In the genomic region with DNA sequence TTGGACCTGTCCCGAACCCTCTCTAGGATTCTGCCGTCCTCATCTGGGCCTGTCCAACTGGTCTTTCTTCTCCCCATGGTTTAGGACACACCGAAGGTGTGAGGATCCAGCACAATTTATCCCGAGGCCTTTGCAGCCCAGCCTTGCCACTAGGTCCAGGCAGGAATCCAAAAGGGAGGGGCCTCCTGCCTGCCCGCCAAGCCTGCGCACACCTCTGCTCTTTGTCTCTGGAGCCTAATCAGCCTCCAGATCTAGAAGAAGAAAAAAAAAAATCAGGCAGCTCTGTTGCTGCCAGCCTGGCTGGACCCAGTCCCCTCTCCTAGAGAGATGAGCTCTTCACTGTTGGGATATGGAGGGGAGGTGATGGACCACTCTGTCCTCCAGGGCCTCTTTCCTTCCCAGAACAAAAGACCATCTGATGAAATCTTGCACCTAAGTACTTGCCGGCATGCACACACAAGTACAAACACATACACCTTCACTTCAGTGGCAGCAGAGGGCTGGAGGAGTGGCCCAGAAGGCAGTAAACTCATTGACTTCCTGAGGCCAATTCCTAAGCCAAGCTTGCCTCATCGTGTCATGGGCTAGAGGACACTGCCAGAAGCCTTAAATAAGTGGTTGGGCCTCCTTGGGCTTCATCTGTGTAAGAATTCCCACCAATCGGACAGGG, we compare ENCODE assay signal across 8 mouse cellular contexts. TPM values are rescaled to one million over a fixed set of nuclear protein-coding genes. Genes with fewer than 3 reads are reported as not detected.
A peak's percentile ranks its signal among the peaks of the same experiment; 100 is the strongest.
DNase-seq lines count a peak whose midpoint lies in the region; ATAC-seq lines count a peak whose summit lies in the region.
"Had no signal": no experiment of that assay in that cellular context is flagged by ENCODE, and none has a peak within 500 bp of the region (broad histone marks: within the 10 kb centered on the region; RNA-seq: fewer than 3 reads in every experiment).

No protein-coding gene starts in this region.

- WGBS in embryonic facial prominence, embryonic 10.5 days, result 44% methylated on average over 9 of the region's 9 CpGs
- WGBS in kidney, embryonic 15.5 days, result 39% methylated on average over 9 of the region's 9 CpGs
- 51% methylated on average over 9 of the region's 9 CpGs for WGBS in stomach, embryonic 15.5 days

- peak overlapping the region; percentile 75 for H3K4me2 ChIP-seq in kidney, embryonic 15.5 days
- no peak overlapping the region for H3K4me2 ChIP-seq in stomach, embryonic 15.5 days

- peak overlapping the region; percentile 67; the same call in 1 of the 2 replicates for H3K4me3 ChIP-seq in embryonic facial prominence, embryonic 10.5 days
- no peak overlapping the region for H3K4me3 ChIP-seq in kidney, embryonic 15.5 days (replicated peaks)
- H3K4me3 ChIP-seq in stomach, embryonic 15.5 days (replicated peaks), result no peak overlapping the region

- DNase-seq in ovary, adult 18-20 months (ENCODE audit: low spot score), result peak; percentile 61
- no peak for DNase-seq in ovary, postnatal 10 days (ENCODE audit: low spot score)
- DNase-seq in embryonic facial prominence, embryonic 10.5 days (ENCODE audit: low spot score), result peak; percentile 38
- DNase-seq in spleen, adult 18-20 months, result no peak
- no peak for DNase-seq in embryo, embryonic 11 days

- H3K27me3 ChIP-seq in embryonic facial prominence, embryonic 10.5 days (replicated peaks; ENCODE audit: low read depth, poor library complexity, severe bottlenecking), result peaks cover 56% of the 10 kb centered on the region
- H3K27me3 ChIP-seq in kidney, embryonic 15.5 days, result peaks cover 32% of the 10 kb centered on the region
- peaks cover 4% of the 10 kb centered on the region; the same call in 1 of the 2 replicates for H3K27me3 ChIP-seq in stomach, embryonic 15.5 days (replicated peaks)

- H3K27ac ChIP-seq in embryonic facial prominence, embryonic 10.5 days (replicated peaks), result peak overlapping the region; percentile 87
- peak overlapping the region; percentile 97 for H3K27ac ChIP-seq in kidney, embryonic 15.5 days
- peak overlapping the region; percentile 74 for H3K27ac ChIP-seq in stomach, embryonic 15.5 days
- H3K27ac ChIP-seq: liver, embryonic 14.5 days had no signal

- H3K9ac ChIP-seq in kidney, embryonic 15.5 days, result 0 out of 2 replicates have a peak overlapping the region, but pooled peaks have one; percentile 19
- no peak overlapping the region for H3K9ac ChIP-seq in stomach, embryonic 15.5 days
- H3K9ac ChIP-seq: liver, embryonic 14.5 days had no signal

- peaks cover 73% of the 10 kb centered on the region for H3K4me1 ChIP-seq in embryonic facial prominence, embryonic 10.5 days
- peaks cover 74% of the 10 kb centered on the region for H3K4me1 ChIP-seq in kidney, embryonic 15.5 days
- H3K4me1 ChIP-seq in stomach, embryonic 15.5 days, result peaks cover 45% of the 10 kb centered on the region

- H3K9me3 ChIP-seq in embryonic facial prominence, embryonic 10.5 days, result no peaks in the 10 kb centered on the region
- no peaks in the 10 kb centered on the region for H3K9me3 ChIP-seq in kidney, embryonic 15.5 days (replicated peaks)
- H3K9me3 ChIP-seq in stomach, embryonic 15.5 days, result no peaks in the 10 kb centered on the region

- peaks cover 7% of the 10 kb centered on the region for H3K36me3 ChIP-seq in embryonic facial prominence, embryonic 10.5 days (replicated peaks)
- peaks cover 10% of the 10 kb centered on the region for H3K36me3 ChIP-seq in kidney, embryonic 15.5 days
- no peaks in the 10 kb centered on the region for H3K36me3 ChIP-seq in stomach, embryonic 15.5 days

- ATAC-seq in kidney, embryonic 15.5 days (replicated peaks; ENCODE audit: low FRiP score), result no peak
- ATAC-seq in stomach, embryonic 15.5 days (ENCODE audit: insufficient read depth, low FRiP score, low read depth), result no peak

RNA-seq across cellular contexts. Expression of gene Pex16, which starts 1.6 kb away (rescaled TPM):
- 18.6 and 22.4 TPM in 2 replicates for polyA plus RNA-seq in embryonic facial prominence, embryonic 10.5 days (2016; fragmentation: Nextera tagmentation; extraction: Ambion mirVana)
- polyA plus RNA-seq in kidney, embryonic 15.5 days (2015; fragmentation: Nextera tagmentation; extraction: Ambion mirVana), result 24.7 and 29.5 TPM in 2 replicates
- 28.0 and 28.6 TPM in 2 replicates for polyA plus RNA-seq in stomach, embryonic 15.5 days (2015; fragmentation: Nextera tagmentation; extraction: Ambion mirVana)

RNA-seq across cellular contexts. Expression of gene Large2, which starts 1.8 kb away (rescaled TPM):
- 10.2 and 12.4 TPM in 2 replicates for polyA plus RNA-seq in embryonic facial prominence, embryonic 10.5 days (2016; fragmentation: Nextera tagmentation; extraction: Ambion mirVana)
- polyA plus RNA-seq in kidney, embryonic 15.5 days (2015; fragmentation: Nextera tagmentation; extraction: Ambion mirVana), result 26.0 and 29.5 TPM in 2 replicates
- 13.4 and 13.9 TPM in 2 replicates for polyA plus RNA-seq in stomach, embryonic 15.5 days (2015; fragmentation: Nextera tagmentation; extraction: Ambion mirVana)

RNA-seq across cellular contexts. Expression of gene 1700029I15Rik, which starts 9.4 kb away (rescaled TPM):
- polyA plus RNA-seq in embryonic facial prominence, embryonic 10.5 days (2016; fragmentation: Nextera tagmentation; extraction: Ambion mirVana), result 2.5 and 3.6 TPM in 2 replicates
- 3.2 and 3.4 TPM in 2 replicates for polyA plus RNA-seq in kidney, embryonic 15.5 days (2015; fragmentation: Nextera tagmentation; extraction: Ambion mirVana)
- 3.4 and 4.0 TPM in 2 replicates for polyA plus RNA-seq in stomach, embryonic 15.5 days (2015; fragmentation: Nextera tagmentation; extraction: Ambion mirVana)

RNA-seq across cellular contexts. Expression of gene Mapk8ip1, which starts 28.2 kb away (rescaled TPM):
- polyA plus RNA-seq in embryonic facial prominence, embryonic 10.5 days (2016; fragmentation: Nextera tagmentation; extraction: Ambion mirVana), result 36.0 and 37.1 TPM in 2 replicates
- 32.1 and 34.9 TPM in 2 replicates for polyA plus RNA-seq in kidney, embryonic 15.5 days (2015; fragmentation: Nextera tagmentation; extraction: Ambion mirVana)
- polyA plus RNA-seq in stomach, embryonic 15.5 days (2015; fragmentation: Nextera tagmentation; extraction: Ambion mirVana), result 23.4 and 24.6 TPM in 2 replicates

Comparison
In these comparisons a context has a peak if more than half of its experiments do, and no peak if none do; other contexts are left out.
1. DNase-seq: peak in ovary, adult 18-20 months (single experiment) and embryonic facial prominence, embryonic 10.5 days (single experiment); none in ovary, postnatal 10 days (single experiment), spleen, adult 18-20 months (0 of 2) and embryo, embryonic 11 days (single experiment).
2. Peak in every context shown above with its lines, with median percentiles within 50 percentile points of each other: H3K27ac ChIP-seq.